Mouse (Mus musculus): ENCODE data around the gene Mon2.

- TF ChIP-seq HCFC1 (IDR thresholded peaks at IDR 0.05; ENCODE audit: borderline replicate concordance, insufficient read depth, low read length) (no peak), ZNF384 (IDR thresholded peaks at IDR 0.05; ENCODE audit: low read depth, low read length) (no peak), ZC3H11A (IDR thresholded peaks at IDR 0.05; ENCODE audit: borderline replicate concordance, low read depth, low read length) (no peak), MAFK (IDR thresholded peaks at IDR 0.05; ENCODE audit: insufficient read depth, low read depth, low read length) (no peak), CHD2 (IDR thresholded peaks at IDR 0.05; ENCODE audit: low read depth, low read length) (no peak)
Measured at GRCm38 (mm10) chr10:123086847-123087246, 10.5 kb upstream of the Mon2 start.

All from ES-E14 (cell line).